ENCODE assay signal across 8 mouse cellular contexts in genomic region chr16:14362099-14362820, GRCm38 (mm10). TPM values are rescaled to one million over a fixed set of nuclear protein-coding genes. Genes with fewer than 3 reads are reported as not detected.
A peak's percentile ranks its signal among the peaks of the same experiment; 100 is the strongest.
DNase-seq lines count a peak whose midpoint lies in the region; ATAC-seq and TF ChIP-seq lines count a peak whose summit lies in the region.

No protein-coding gene starts in this region.

- no peaks in the 10 kb centered on the region for H3K27me3 ChIP-seq in intestine, embryonic 14.5 days (replicated peaks; ENCODE audit: control insufficient read depth, insufficient read depth, low read length)

- H3K36me3 ChIP-seq in intestine, embryonic 14.5 days (ENCODE audit: control insufficient read depth, insufficient read depth, low read length) = no peaks in the 10 kb centered on the region

- peak overlapping the region; percentile 92 for H3K4me3 ChIP-seq in cortical plate, adult 2 months (ENCODE audit: insufficient read depth, low read length)
- peak overlapping the region; percentile 79 for H3K4me3 ChIP-seq in intestine, embryonic 14.5 days (ENCODE audit: low read depth, low read length)

- WGBS in intestine, embryonic 14.5 days = 32% methylated on average over 7 of the region's 7 CpGs

- H3K4me2 ChIP-seq in intestine, embryonic 14.5 days (ENCODE audit: low read length) = peak overlapping the region; percentile 89

- ATAC-seq in intestine, embryonic 14.5 days (replicated peaks; ENCODE audit: low FRiP score, low TSS enrichment, low read depth) = no peak

- H3K27ac ChIP-seq in cortical plate, adult 2 months (ENCODE audit: insufficient read depth, low read length) = no peak overlapping the region
- no peak overlapping the region for H3K27ac ChIP-seq in intestine, embryonic 14.5 days (ENCODE audit: low read depth)

- no peaks in the 10 kb centered on the region for H3K9me3 ChIP-seq in intestine, embryonic 14.5 days (ENCODE audit: control insufficient read depth, low read length)

- peak overlapping the region; percentile 66 for H3K9ac ChIP-seq in intestine, embryonic 14.5 days (ENCODE audit: low read length)

- no peak for TF ChIP-seq CTCF in cortical plate, adult 2 months (IDR thresholded peaks at IDR 0.05; ENCODE audit: extremely low read depth, insufficient read depth, low read length)

- peak; percentile 17 to 39 for DNase-seq in cerebellum, postnatal 14 days
- no peak for DNase-seq in cerebellum, adult 9-11 months
- DNase-seq in 3134 (ENCODE audit: extremely low read depth, insufficient read length, low spot score) = peak; percentile 32
- peak; percentile 57 for DNase-seq in intestine, embryonic 14.5 days (ENCODE audit: low spot score)
- peak; percentile 50 to 62 for DNase-seq in natural killer cell, adult 2 months (ENCODE audit: low spot score in 2 of 2)
- no peak for DNase-seq in left cerebral cortex, adult 18-20 months (ENCODE audit: low spot score in 2 of 2)
- DNase-seq in kidney, postnatal 14 days = no peak

- no peaks in the 10 kb centered on the region; the same call in 1 of the 2 replicates for H3K4me1 ChIP-seq in cortical plate, adult 2 months (ENCODE audit: control insufficient read depth, insufficient read depth, low read length)
- H3K4me1 ChIP-seq in intestine, embryonic 14.5 days (replicated peaks; ENCODE audit: control insufficient read depth, insufficient read depth, low read length) = peaks cover 7% of the 10 kb centered on the region

- TF ChIP-seq POLR2A in cortical plate, adult 2 months (IDR thresholded peaks at IDR 0.05; ENCODE audit: extremely low read depth, insufficient read depth, low read length) = no peak

RNA-seq across cellular contexts. Expression of gene Abcc1, which starts 0.9 kb away (rescaled TPM):
- polyA plus RNA-seq in cortical plate, adult 2 months (2012; rRNA removed) = 13.1 and 15.3 TPM in 2 replicates
- polyA plus RNA-seq in intestine, embryonic 14.5 days (2014; fragmentation: Nextera tagmentation; extraction: Ambion mirVana) = 11.8 and 12.5 TPM in 2 replicates
- 10 to 100 TPM; 14.9 to 16.5 TPM for total RNA-seq in left cerebral cortex, adult 18-20 months (2021)

RNA-seq across cellular contexts. Expression of gene Fopnl, which starts 45.1 kb away (rescaled TPM):
- polyA plus RNA-seq in cortical plate, adult 2 months (2012; rRNA removed) = 73.1 and 79.8 TPM in 2 replicates
- 135 and 151 TPM in 2 replicates for polyA plus RNA-seq in intestine, embryonic 14.5 days (2014; fragmentation: Nextera tagmentation; extraction: Ambion mirVana)
- 10 to 100 TPM; 53.1 to 55.2 TPM for total RNA-seq in left cerebral cortex, adult 18-20 months (2021)

Comparison
In these comparisons a context has a peak if more than half of its experiments do, and no peak if none do; other contexts are left out.
1. DNase-seq: peak in cerebellum, postnatal 14 days (2 of 2), 3134 (single experiment), intestine, embryonic 14.5 days (single experiment) and natural killer cell, adult 2 months (2 of 2); none in cerebellum, adult 9-11 months (single experiment), left cerebral cortex, adult 18-20 months (0 of 2) and kidney, postnatal 14 days (single experiment).